Mouse (Mus musculus): ENCODE data around the gene Nobox.

Gene Nobox
- long read RNA-seq, experiment 1: 0 reads
- long read RNA-seq, experiment 2: 0 reads

DNA sequence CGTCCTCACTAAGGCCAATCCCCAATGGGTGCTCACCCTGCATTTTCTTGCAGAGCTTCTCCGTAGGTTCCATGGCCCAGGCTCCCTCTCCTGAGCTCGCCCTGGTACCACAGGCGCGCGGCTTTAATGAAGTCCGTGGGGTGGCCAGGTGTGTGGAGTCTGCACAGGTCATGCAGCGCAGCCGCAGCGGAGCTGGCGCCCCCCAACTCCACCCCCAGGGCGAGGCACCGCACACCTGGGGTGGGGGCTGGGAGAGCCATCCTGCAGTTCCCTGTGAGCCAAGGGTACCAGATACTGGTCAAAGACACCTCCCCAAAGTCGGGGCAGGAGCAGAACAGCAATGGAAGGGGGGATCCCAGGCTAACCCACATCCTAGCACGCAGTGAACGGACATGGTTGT lies at the start of gene Nobox:
Nobox (minus strand) TSS at position 101 of the 400 bp plus-strand sequence.
- intact Hi-C loops (cut with DNase I): no loop called here

DNA sequence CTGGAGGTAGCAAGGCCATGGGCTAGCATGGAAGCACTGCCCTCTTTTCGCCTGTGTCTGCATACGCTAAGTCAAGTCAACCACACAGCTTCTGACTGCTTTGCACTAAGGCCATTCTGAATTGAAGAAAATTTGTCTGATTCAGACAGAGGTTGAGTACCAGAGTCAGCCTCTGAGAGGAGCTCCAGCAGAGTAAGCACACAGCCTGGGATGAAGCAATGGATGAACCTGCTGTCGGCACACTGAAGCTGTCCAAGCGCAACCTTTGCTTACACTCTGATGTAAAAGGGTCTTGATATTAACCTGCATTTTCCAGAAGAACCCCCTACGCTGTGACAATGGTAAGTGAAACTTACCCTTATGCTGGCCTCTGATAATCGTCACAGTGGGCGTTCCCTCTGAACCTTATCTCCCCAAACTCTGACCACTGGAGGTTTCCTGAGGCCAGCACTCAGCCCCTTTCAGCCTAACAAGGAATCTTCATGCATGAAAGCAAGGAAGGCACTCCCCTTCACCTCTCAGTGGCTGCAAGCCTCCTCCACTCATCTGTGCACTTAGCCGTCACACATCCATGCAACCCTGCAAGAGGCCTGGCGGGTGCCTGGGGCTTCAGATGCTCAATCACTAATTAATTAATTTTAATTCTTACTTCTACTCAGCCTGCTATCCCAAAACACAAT lies 45.3 kb upstream of the Nobox start:
- intact Hi-C loops (cut with DNase I): no loop called here

- intact Hi-C loops (cut with DNase I): no loop called here
These were observed 44.1 kb upstream of the Nobox start for GRCm38 (mm10) chr6:43353446-43353845.

DNA sequence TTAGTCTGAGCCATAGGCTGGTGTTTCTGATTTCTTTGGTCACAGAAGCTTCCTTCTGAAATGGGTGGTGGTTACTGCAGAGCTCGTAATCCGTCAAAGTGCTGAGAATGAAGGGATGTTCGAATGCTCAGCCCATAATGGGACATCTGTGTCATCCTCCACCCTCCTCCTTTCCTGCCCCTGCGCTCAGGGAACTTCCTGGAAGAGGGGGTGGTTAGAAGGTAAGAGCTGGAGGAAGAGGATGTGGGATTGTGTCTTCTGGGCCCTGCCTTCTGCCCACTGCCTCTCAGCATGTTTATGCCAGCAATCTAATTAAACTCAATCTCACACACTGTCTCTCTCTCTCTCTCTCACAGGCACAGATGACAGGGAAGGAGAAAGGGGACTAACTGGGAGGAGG lies 39.7 kb upstream of the Nobox start:
- intact Hi-C loops (cut with DNase I): no loop called here

DNA sequence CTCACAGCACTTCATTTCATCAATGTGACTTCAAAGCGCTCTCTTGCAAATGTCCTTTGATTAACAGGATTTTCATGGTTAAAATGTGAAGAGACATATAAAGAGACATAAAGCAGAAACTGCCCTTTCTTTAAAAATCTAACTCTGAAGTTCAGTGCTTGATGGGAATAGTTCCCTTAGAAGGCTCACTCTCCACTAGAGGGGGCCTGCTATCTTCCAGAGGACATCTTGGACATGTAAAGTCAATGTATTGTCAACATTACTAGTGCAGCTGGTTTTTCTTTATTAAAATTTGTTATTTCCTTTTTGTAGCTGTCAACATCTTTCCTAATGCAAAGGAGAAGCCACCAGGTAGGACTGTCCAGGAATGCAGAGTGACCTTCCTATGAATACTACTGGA lies 38.3 kb upstream of the Nobox start:
- intact Hi-C loops (cut with DNase I): no loop called here

GRCm38 (mm10) chr6:43343006-43343405 lies 33.7 kb upstream of the Nobox start:
- intact Hi-C loops (cut with DNase I): no loop called here

DNA sequence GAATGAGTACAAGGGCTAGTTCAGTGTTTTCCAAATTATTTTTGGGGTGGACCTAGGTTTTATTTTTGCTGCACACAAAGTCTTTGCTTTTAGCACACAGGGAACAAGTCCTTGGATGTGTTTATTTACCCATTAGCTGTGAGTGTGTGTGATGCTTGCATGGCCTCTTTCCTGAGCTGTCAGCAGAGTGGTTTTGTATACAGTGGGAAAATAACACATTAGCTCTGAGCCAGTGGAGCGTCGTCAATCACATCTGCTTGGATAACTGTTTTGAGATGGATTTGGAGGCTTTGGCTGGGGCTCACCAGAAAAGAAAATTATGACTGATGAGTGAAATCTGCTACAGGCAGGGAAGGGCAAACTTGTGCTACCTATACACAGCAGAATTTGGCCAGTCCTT lies 33.0 kb upstream of the Nobox start:
- intact Hi-C loops (cut with DNase I): no loop called here

DNA sequence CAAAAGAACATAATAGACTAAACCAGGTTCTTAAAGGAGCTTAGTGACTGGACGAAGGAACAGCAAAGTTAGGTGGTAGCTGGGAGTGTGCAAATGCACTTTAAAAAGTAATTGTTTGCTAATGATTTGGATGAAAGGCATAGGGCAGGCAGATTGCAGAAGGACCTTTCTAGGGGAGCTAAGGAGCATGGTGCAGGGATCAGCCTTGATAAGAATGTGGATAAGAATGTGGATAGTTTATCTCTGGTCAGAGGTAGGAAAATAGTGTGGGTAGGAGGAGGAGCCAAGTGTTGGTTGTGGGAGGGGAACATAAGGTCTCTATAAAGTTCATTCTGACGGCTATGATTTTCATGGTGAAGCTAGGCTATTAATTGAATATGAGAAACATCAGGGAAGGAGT lies 29.4 kb upstream of the Nobox start:
- intact Hi-C loops (cut with DNase I): no loop called here

- intact Hi-C loops (cut with DNase I): no loop called here
These were observed 28.2 kb upstream of the Nobox start for GRCm38 (mm10) chr6:43337491-43337961.

DNA sequence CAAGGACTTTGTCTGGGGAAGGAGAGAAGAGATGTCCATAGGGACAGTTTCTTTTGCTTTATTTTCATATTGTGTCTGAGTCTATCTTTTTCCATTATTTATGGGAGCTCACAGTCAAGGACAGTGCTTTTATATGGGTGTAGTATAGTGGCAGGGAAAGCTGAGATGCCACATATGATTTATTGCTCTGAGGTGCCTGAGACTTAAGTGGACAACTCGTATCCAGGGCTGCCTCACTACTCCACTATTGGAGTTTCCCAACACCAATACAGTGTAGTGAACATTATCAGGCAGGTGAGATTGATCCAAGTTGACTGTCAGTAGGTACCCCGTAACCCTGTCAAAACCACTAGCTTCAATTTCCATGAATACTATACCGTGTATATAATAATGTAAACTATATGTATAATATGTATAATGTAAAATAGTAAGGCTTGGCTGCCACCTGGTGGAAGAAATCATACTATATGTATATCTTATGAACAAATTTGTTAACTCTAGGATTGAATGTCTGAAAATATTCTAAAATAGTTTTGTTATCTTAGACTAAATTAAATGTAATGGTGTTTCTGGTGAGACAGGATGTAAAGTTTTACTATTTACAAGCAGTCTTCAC lies 26.4 kb upstream of the Nobox start:
- intact Hi-C loops (cut with DNase I): no loop called here

GRCm38 (mm10) chr6:43333479-43333878 lies 24.1 kb upstream of the Nobox start:
- intact Hi-C loops (cut with DNase I): no loop called here

- intact Hi-C loops (cut with DNase I): no loop called here
These were observed 3.8 kb upstream of the Nobox start for GRCm38 (mm10) chr6:43312961-43313656.

DNA sequence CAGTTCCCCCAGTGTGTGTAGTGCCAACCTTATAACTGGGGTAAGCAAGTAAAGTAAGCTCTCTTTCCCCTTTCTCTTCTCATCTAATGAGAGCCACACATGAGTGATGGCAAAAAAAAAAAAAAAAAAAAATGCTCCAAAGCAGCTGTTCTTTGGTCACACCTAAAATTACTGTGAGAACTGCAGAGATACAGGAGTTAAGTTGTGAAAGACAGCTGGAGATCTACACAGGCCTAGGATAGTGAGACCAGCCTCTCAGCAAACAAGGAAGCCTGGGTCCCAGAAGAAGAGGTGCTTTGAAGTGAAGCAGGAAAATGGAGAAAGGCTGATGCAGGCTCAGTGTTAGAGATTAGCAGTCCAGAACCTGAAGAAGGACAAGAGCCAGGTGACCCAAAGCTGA lies 3.2 kb upstream of the Nobox start:
- intact Hi-C loops (cut with DNase I): no loop called here

DNA sequence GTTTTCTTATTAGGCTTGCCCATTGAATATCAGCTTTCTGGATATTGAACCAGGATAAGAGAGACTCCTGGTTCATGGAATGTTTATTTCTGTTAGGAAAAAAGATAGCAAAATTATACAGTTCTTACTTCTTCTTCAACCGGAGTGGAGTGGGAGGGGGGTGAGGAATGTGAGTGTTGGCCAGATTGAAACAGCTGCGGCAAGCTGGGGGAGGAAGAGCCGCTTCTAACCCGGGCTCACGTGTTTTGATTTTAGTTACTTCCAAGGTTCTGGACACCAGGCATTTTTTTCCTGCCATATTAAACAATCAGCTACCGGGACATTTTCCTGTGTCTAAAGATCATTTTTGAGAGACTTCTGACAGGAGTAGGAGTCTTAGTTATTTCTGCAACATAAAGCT lies 717 bp upstream of the Nobox start:
- intact Hi-C loops (cut with DNase I): no loop called here

DNA sequence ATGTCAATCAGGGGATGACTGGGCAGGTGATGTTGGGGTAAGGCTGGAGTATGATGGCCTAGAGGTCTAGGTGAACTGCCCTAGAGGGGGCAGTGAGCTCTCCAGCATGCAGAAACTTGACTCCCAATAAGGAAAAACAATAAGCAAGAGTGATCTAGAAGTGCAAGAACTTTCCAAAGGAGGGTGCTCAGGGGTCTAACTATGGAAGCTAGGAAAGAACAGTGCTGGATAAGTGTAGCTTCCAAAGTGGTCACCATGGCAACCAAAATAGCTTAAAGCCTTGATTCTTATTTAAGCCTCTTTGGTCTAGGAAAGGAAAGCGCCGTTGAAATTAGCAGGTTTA lies 11.9 kb downstream of the Nobox start:
- intact Hi-C loops (cut with DNase I): loop anchor here (10.0 kb wide), 1 partner anchor 273 kb away; no protein-coding TSS in a partner anchor

- intact Hi-C loops (cut with DNase I): loop anchor here (1.0 to 10.0 kb wide), 2 partner anchors 43 to 272 kb away; no protein-coding TSS in a partner anchor
These were observed 12.4 kb downstream of the Nobox start for GRCm38 (mm10) chr6:43296798-43297507.

GRCm38 (mm10) chr6:43295908-43296307 lies 13.4 kb downstream of the Nobox start:
- intact Hi-C loops (cut with DNase I): loop anchor here (1.0 to 10.0 kb wide), 2 partner anchors 42 to 271 kb away; no protein-coding TSS in a partner anchor

GRCm38 (mm10) chr6:43293175-43293574 lies 16.2 kb downstream of the Nobox start:
- intact Hi-C loops (cut with DNase I): loop anchor here (10.0 kb wide), 1 partner anchor 268 kb away; no protein-coding TSS in a partner anchor

- intact Hi-C loops (cut with DNase I): loop anchor here (10.0 kb wide), 1 partner anchor 268 kb away; no protein-coding TSS in a partner anchor
These were observed 16.8 kb downstream of the Nobox start for GRCm38 (mm10) chr6:43292471-43293076.

GRCm38 (mm10) chr6:43292041-43292440 lies 17.3 kb downstream of the Nobox start:
- intact Hi-C loops (cut with DNase I): loop anchor here (10.0 kb wide), 1 partner anchor 267 kb away; no protein-coding TSS in a partner anchor

- intact Hi-C loops (cut with DNase I): no loop called here
These were observed 28.9 kb downstream of the Nobox start for GRCm38 (mm10) chr6:43280481-43280880.

Measured in adrenal gland (tissue).